Mouse (Mus musculus): ENCODE results near the gene Mical3. TPM values are rescaled to one million over a fixed set of nuclear protein-coding genes. Genes with fewer than 3 reads are reported as not detected.

Gene Mical3
- polyA plus RNA-seq, 1 experiment from 2014 or later: 13.7 TPM

DNA sequence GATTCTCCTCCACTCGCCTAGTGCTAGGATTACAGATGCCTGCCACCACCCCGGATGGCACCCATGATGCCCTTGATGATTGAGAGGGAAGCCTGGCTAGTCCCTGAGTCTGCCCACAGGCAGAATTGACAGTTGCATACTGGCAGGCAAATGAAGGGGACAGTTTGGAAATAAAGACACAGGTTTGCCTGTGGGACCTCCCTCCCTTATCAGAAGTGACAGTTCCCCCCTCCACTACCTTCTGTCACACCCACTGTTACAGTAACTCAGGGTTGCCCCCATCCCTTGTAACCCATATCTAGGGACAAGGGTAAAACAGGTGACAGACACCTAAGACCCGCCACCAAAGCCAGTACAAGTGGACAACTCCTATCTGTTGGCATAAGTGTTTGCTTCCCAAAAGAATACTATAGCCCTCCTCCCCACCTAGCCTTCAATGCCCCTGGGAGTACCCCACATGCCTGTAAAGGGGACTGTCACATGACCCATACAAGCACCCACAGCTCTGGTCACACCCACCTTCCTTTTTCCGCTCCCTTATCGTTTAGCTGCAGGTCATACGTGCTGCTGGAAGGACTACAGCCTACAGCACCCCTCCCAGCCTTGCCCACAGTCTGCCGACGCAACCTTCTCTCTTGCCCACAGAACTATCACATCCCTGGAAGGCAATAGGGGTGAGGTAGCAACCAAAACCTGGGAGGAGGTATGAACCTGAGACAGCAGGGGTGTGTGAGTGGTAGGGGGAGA, 37.0 kb downstream of the Mical3 start:
- peak overlapping the region; percentile 69 for H3K9ac ChIP-seq
- H3K27ac ChIP-seq: peak overlapping the region; percentile 93
- no peaks in the 10 kb centered on the region for H3K27me3 ChIP-seq (replicated peaks)
- WGBS (ENCODE audit: insufficient replicate concordance): 25% methylated on average over 8 of the region's 8 CpGs
- H3K4me3 ChIP-seq: peak overlapping the region; percentile 29
- peak; percentile 97 for ATAC-seq
- no peaks in the 10 kb centered on the region for H3K9me3 ChIP-seq (replicated peaks)
- H3K36me3 ChIP-seq: peaks cover 66% of the 10 kb centered on the region
- peak overlapping the region; percentile 69 for H3K4me2 ChIP-seq
- H3K4me1 ChIP-seq: peaks cover 96% of the 10 kb centered on the region

GRCm38 (mm10) chr6:121090786-121091185, 40.0 kb downstream of the Mical3 start:
- peaks cover 49% of the 10 kb centered on the region for H3K36me3 ChIP-seq
- no peak for ATAC-seq
- H3K9ac ChIP-seq: no peak overlapping the region
- H3K27ac ChIP-seq: peak overlapping the region; percentile 93
- peaks cover 95% of the 10 kb centered on the region for H3K4me1 ChIP-seq
- H3K4me3 ChIP-seq: no peak overlapping the region
- H3K9me3 ChIP-seq (replicated peaks): no peaks in the 10 kb centered on the region
- no peak overlapping the region for H3K4me2 ChIP-seq
- WGBS (ENCODE audit: insufficient replicate concordance): 86% methylated on average over 11 of the region's 11 CpGs
- no peaks in the 10 kb centered on the region for H3K27me3 ChIP-seq (replicated peaks)

DNA sequence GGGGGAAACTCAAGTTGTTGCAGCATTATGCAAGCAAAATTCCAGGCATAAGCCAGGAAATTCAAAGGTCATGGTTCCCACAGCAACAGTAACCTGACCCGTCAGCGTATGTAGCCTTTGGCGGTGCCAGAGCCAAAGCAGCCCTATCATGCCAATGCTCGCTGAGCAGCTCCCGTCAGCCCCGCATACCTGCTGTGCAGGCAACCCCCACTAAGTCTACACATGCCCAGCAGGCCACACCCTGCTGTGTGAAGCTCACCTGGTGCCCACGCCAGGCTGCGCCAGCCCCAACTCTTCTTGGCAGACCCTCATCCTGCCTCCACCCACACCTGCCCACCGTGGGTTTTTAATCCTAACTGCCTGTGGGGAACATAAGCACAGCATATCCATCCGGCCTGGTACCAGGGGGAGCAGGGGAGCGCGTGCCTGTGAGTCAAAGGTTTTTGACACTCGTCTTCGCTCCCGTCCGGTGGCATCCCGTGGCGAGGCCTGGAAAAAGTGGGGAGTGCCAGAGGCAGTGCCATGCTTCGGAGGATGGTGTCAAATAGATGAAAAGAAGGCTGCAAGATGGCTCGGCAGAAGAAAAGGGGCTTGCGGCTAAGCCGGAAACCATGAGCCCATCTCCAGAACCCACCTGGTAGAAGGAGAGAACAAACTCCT, 43.1 kb downstream of the Mical3 start:
- 85% methylated on average over 22 of the region's 22 CpGs for WGBS (ENCODE audit: insufficient replicate concordance)
- no peak overlapping the region for H3K4me3 ChIP-seq
- H3K27ac ChIP-seq: peak overlapping the region; percentile 43; the same call in 1 of the 2 replicates
- no peak for ATAC-seq
- H3K4me1 ChIP-seq: peaks cover 95% of the 10 kb centered on the region
- no peaks in the 10 kb centered on the region for H3K27me3 ChIP-seq (replicated peaks)
- no peaks in the 10 kb centered on the region for H3K9me3 ChIP-seq (replicated peaks)
- H3K36me3 ChIP-seq: peaks cover 41% of the 10 kb centered on the region
- H3K9ac ChIP-seq: 0 out of 2 replicates have a peak overlapping the region, but pooled peaks have one; percentile 19
- H3K4me2 ChIP-seq: no peak overlapping the region

- H3K4me1 ChIP-seq: peaks cover 95% of the 10 kb centered on the region
- 81% methylated on average over 10 of the region's 10 CpGs for WGBS (ENCODE audit: insufficient replicate concordance)
- H3K27me3 ChIP-seq (replicated peaks): no peaks in the 10 kb centered on the region
Observed at GRCm38 (mm10) chr6:121087127-121087526, 43.7 kb downstream of the Mical3 start.

GRCm38 (mm10) chr6:121086226-121086625, 44.6 kb downstream of the Mical3 start:
- H3K4me1 ChIP-seq: peaks cover 95% of the 10 kb centered on the region
- ATAC-seq: no peak
- H3K4me2 ChIP-seq: no peak overlapping the region
- 65% methylated on average over 9 of the region's 9 CpGs for WGBS (ENCODE audit: insufficient replicate concordance)
- H3K27ac ChIP-seq: peak overlapping the region; percentile 89
- no peaks in the 10 kb centered on the region for H3K9me3 ChIP-seq (replicated peaks)
- H3K27me3 ChIP-seq (replicated peaks): no peaks in the 10 kb centered on the region
- H3K4me3 ChIP-seq: no peak overlapping the region
- peaks cover 31% of the 10 kb centered on the region for H3K36me3 ChIP-seq
- no peak overlapping the region; the same call in 1 of the 2 replicates for H3K9ac ChIP-seq

More at GRCm38 (mm10) chr6:121087127-121087526, 43.7 kb downstream of the Mical3 start:
- H3K36me3 ChIP-seq: peaks cover 37% of the 10 kb centered on the region
- no peak overlapping the region for H3K4me3 ChIP-seq
- no peaks in the 10 kb centered on the region for H3K9me3 ChIP-seq (replicated peaks)
- H3K27ac ChIP-seq: 0 out of 2 replicates have a peak overlapping the region, but pooled peaks have one; percentile 15
- H3K4me2 ChIP-seq: no peak overlapping the region
- no peak for ATAC-seq
- H3K9ac ChIP-seq: no peak overlapping the region; the same call in 1 of the 2 replicates

- Histone ChIP-seq H3K36me3 (peaks cover 14% of the 10 kb centered on the region), H3K4me3 (peak overlapping the region; percentile 36), H3K9me3 (replicated peaks) (no peaks in the 10 kb centered on the region), H3K9ac (peak overlapping the region; percentile 67), H3K27me3 (replicated peaks) (no peaks in the 10 kb centered on the region), H3K4me1 (peaks cover 98% of the 10 kb centered on the region), H3K27ac (peak overlapping the region; percentile 89), H3K4me2 (peak overlapping the region; percentile 72)
- 17% methylated on average over 6 of the region's 6 CpGs for WGBS (ENCODE audit: insufficient replicate concordance)
- ATAC-seq: peak; percentile 81
Observed at GRCm38 (mm10) chr6:121084050-121084480, 46.7 kb downstream of the Mical3 start.

- H3K4me1 ChIP-seq: peaks cover 99% of the 10 kb centered on the region
- H3K27ac ChIP-seq: no peak overlapping the region
- H3K9me3 ChIP-seq (replicated peaks): no peaks in the 10 kb centered on the region
- no peaks in the 10 kb centered on the region for H3K27me3 ChIP-seq (replicated peaks)
- no peak overlapping the region for H3K9ac ChIP-seq
- no peak overlapping the region for H3K4me3 ChIP-seq
- 83% methylated on average over 10 of the region's 10 CpGs for WGBS (ENCODE audit: insufficient replicate concordance)
- peaks cover 18% of the 10 kb centered on the region for H3K36me3 ChIP-seq
- no peak for ATAC-seq
- H3K4me2 ChIP-seq: no peak overlapping the region
Observed at GRCm38 (mm10) chr6:121082094-121082473, 48.7 kb downstream of the Mical3 start.

DNA sequence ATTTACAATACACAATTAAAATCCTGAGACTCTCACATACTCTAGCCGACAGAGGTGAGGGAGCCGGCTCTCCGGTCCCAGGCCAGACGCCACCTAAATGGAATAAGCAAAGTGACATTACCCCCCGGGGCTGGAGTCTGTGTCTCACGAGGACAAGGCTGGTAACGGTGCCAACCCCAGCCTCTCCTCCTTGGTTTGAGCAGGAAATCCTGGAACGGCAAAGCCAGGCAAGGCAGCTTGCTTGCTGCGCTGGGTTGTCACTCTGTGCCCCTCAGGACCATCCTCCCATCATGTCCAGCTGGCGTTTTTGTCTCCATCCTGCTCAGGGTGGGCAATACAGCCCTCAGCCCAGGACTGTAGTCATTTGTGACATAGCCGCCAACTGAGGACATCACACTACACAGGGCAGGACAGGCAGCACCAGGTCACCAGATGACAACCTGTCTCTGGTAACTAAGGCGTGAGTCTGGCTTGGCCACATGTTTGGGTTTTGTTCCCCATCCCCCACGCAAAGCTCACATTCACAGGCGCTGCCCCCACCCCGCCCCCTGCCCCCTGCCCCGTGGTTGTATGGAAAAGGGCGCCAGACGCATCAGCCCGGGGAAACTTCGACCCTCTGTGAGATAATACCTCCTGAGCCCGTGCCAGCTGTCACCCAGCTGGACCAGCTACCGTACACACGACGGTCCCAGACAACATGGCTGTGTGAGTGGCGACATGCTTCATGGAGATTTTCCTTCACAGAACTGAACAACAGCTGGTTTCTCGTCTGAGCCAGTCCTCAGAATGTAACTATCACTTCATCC, 49.3 kb downstream of the Mical3 start:
- Histone ChIP-seq H3K4me2 (no peak overlapping the region), H3K27me3 (replicated peaks) (no peaks in the 10 kb centered on the region), H3K36me3 (peaks cover 19% of the 10 kb centered on the region), H3K4me3 (no peak overlapping the region), H3K27ac (peak overlapping the region; percentile 11; the same call in 1 of the 2 replicates), H3K4me1 (peaks cover 99% of the 10 kb centered on the region), H3K9me3 (replicated peaks) (no peaks in the 10 kb centered on the region), H3K9ac (no peak overlapping the region)
- no peak for ATAC-seq
- 75% methylated on average over 26 of the region's 26 CpGs for WGBS (ENCODE audit: insufficient replicate concordance)

GRCm38 (mm10) chr6:121078175-121078574, 52.6 kb downstream of the Mical3 start:
- Histone ChIP-seq H3K9me3 (replicated peaks) (no peaks in the 10 kb centered on the region), H3K4me1 (peaks cover 90% of the 10 kb centered on the region), H3K36me3 (peaks cover 25% of the 10 kb centered on the region), H3K4me3 (no peak overlapping the region), H3K4me2 (no peak overlapping the region), H3K27me3 (replicated peaks) (no peaks in the 10 kb centered on the region), H3K27ac (no peak overlapping the region), H3K9ac (no peak overlapping the region)
- no peak for ATAC-seq
- WGBS (ENCODE audit: insufficient replicate concordance): 82% methylated on average over 5 of the region's 5 CpGs

GRCm38 (mm10) chr6:121076929-121077566, 53.8 kb downstream of the Mical3 start:
- 27% methylated on average over 12 of the region's 12 CpGs for WGBS (ENCODE audit: insufficient replicate concordance)
- Histone ChIP-seq H3K36me3 (peaks cover 25% of the 10 kb centered on the region), H3K9me3 (replicated peaks) (no peaks in the 10 kb centered on the region), H3K4me3 (no peak overlapping the region), H3K27ac (peak overlapping the region; percentile 18), H3K4me2 (no peak overlapping the region), H3K9ac (no peak overlapping the region), H3K27me3 (replicated peaks) (no peaks in the 10 kb centered on the region), H3K4me1 (peaks cover 89% of the 10 kb centered on the region)
- ATAC-seq: no peak

DNA sequence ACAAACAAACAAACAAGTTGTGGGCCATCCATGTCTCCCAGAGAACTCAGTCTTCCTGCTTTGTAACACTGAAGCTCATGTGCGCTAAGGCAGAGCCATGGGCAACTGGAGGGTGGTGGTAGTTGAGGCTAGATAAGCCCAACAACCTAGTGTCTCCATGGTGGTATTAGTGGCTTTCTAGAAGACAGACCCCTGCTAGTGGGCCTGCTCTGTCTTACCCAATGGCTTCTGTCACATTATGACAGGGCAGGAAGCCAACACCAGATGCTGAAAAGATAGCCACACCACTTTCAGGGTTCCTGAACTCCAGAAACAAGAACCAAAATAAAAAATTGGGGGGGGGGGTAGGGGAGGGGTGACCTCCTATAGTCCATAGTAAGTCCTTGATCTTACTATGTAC, 55.0 kb downstream of the Mical3 start:
- peaks cover 86% of the 10 kb centered on the region for H3K4me1 ChIP-seq
- H3K9me3 ChIP-seq (replicated peaks): no peaks in the 10 kb centered on the region
- H3K27me3 ChIP-seq (replicated peaks): no peaks in the 10 kb centered on the region
- H3K4me2 ChIP-seq: no peak overlapping the region
- no peak overlapping the region for H3K9ac ChIP-seq
- H3K4me3 ChIP-seq: no peak overlapping the region
- 41% methylated on average over 1 of the region's 1 CpGs for WGBS (ENCODE audit: insufficient replicate concordance)
- H3K36me3 ChIP-seq: peaks cover 21% of the 10 kb centered on the region; the same call in 1 of the 2 replicates
- H3K27ac ChIP-seq: 0 out of 2 replicates have a peak overlapping the region, but pooled peaks have one; percentile 5
- no peak for ATAC-seq

Measured in liver, embryonic 12.5 days (tissue).